Mouse (Mus musculus) liver, embryonic 14.5 days (tissue): ENCODE measurements around the gene Nf1.

Source experiments
- CTCF ChIP-seq: IDR thresholded peaks from 2 replicates; pipeline ENCODE4 v1.5.1; 2016; ENCODE audit warnings: antibody characterized with exemption, low read depth, control low read depth
- EP300 ChIP-seq: IDR thresholded peaks from 2 replicates; pipeline ENCODE4 v1.6.1; 2016; ENCODE audit warnings: antibody characterized with exemption, low read depth

DNA sequence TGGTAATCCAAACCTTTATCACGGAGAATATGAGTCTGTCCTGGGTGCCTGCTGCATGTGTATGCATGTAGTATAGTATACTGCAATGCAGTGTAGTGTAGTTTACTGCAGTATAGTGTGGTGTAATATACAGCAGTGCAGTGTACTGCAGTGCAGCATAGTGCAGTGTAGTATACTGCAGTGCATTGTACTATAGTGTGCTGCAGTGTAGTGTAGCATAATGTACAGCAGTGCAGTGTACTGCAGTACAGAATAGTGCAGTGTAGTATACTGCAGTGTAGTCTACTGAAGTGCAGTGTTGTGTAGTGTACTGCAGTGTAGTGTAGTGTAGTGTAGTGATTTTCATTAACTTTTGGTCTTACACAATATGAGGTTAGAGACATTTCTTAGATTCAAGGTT lies 17.9 kb downstream of the Nf1 start:
- TF ChIP-seq EP300, result no peak
- no peak for TF ChIP-seq CTCF
